Mouse (Mus musculus) common myeloid progenitor, adult 5-6 weeks (primary cell): ENCODE data around the gene Csf2rb2. TPM values are rescaled to one million over a fixed set of nuclear protein-coding genes. Genes with fewer than 3 reads are reported as not detected.
"Not testable (repeated sequence)": the region's sequence is repeated elsewhere in the genome, so short reads cannot be mapped to it uniquely, and the experiment has no call there.

Experiments used
- ATAC-seq: replicated peaks from 2 replicates; pipeline ENCODE4 v1.8.0; 2016; ENCODE audit warnings: low read depth, mild to moderate bottlenecking, moderate TSS enrichment, inconsistent platforms; ENCODE audit not compliant: poor library complexity, severe bottlenecking
- total RNA-seq: library from RNA; stranded (forward); fragments of 200-1000, 187-1606 nt; gene quantifications from 2 replicates; pipeline ENCODE4 v1.2.3, GENCODE M21; 2017

Gene Csf2rb2
- total RNA-seq, 1 experiment from 2014 or later = 1.2 TPM

DNA sequence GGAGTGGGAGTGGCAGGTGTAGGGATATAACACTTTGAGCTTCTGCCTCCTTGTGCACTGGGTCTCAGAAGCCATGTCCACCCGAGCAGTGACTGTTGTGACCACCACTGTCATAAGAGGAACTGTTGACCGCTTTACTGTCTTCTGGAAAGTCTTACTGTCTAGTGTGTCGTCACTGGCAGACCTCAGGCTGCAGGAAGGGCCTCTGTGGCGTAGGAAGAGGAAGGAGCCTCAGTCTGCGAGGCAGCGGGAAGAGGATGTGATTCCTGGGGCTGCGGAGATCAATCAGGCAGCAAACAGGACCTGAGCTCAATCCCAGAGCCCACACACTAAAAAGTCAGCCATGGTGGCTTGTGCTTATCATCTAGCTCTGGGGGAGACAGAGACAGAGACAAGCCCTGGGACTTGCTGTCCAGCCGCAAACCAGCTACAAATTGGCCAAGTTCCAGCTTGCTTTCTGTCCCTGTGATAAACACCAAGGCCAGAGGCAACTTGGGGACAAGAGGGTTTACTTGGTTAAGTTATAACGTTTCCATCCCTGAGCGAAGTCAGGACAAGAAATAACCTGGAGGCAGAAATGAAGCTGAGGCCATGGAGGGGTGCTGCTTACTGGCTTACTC, 47.2 kb downstream of the Csf2rb2 start:
- peak; percentile 79 for ATAC-seq

DNA sequence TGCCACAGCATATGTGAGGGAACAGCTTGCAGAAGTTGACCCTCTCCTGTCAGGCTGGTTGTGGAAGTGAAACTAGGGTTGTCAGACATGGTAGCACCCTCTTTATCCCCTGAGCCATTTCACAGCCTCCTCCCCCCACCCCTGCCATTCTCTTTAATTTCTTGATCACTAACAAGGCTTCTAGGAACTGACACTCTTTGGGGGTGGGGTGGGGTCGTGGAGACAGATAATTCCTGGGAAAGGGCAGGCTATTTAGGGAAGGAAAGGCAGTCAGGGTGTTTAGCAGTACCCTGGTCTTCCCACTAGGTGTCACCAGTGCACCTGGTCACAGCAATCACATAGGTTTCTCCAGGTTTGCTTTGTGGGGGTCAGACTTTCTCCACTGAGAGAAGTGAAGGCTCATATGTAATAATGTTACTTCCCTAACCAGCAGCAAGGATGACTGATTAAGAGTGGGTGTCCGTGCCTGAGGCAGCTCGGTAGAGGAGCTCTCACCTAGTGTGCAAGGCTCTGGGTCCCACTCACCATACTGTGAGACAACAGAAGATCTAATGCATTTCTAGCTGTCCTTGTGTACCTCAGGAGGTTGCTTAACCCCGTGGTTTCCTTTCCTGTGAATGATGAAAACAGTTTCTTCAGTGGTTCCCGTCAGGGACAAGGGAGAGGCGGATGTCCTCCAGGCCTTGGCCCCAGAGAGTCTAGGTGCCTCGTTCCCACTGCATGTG, 48.0 kb downstream of the Csf2rb2 start:
- peak; percentile 62 for ATAC-seq

DNA sequence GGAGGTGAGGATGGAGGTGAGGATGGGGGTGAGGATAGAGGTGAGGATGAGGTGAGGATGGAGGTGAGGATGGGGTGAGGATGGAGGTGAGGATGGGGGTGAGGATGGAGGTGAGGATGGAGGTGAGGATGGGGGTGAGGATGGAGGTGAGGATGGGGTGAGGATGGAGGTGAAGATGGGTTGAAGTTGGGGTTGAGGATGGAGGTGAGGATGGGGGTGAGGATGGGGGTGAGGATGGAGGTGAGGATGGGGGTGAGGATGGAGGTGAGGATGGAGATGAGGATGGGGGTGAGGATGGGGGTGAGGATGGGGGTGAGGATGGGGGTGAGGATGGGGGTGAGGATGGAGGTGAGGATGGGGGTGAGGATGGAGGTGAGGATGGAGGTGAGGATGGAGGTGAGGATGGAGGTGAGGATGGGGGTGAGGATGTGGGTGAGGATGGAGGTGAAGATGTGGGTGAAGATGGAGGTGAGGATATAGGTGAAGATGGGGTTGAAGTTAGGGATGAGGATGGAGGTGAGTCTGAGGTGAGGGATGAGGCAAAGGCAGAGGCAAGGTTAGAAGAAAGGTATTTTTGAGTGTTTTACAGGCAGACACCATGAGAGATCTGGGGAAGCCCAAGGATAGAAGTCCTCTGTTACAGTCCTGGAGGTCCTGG, 48.8 kb downstream of the Csf2rb2 start:
- ATAC-seq = not testable (repeated sequence)

DNA sequence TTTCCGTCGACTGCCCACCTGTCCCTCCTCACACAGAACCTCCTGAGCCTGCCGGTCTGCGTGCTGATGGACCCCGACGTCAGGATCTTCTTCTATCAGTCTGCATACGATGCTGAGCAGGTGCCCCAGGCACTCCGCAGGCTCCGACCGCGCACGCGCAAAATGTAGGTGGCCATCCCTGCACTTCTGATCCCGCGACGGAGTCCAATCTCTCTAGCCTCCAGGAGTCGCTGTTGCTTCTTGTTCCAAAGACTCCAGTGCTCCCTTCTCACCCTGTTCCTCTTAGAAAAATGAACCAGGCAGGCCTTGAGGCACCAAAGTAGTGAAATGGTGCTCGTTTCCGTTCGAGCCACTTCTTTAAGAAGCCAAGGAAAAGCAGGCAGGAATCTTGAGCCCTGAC, 50.8 kb downstream of the Csf2rb2 start:
- ATAC-seq = no peak

DNA sequence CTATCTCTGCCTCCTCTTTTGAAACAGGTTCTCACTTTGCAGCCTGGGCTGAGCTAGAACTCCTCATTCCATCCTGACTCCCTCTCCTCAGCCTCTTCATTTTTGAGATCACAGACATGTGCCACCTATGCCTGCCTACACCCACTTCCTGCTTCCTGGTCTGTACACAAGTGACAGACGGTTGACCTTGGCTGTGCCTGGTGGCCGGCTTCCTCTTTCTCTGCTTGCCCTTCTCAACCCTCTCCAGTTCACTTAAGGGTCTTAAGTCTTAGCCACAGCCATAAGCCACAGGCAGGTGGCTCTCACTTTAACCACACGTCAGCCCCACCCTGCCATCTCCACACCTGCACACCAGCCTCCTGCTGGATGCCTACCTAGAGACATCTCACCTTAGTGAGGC, 57.1 kb downstream of the Csf2rb2 start:
- ATAC-seq = peak; percentile 61

DNA sequence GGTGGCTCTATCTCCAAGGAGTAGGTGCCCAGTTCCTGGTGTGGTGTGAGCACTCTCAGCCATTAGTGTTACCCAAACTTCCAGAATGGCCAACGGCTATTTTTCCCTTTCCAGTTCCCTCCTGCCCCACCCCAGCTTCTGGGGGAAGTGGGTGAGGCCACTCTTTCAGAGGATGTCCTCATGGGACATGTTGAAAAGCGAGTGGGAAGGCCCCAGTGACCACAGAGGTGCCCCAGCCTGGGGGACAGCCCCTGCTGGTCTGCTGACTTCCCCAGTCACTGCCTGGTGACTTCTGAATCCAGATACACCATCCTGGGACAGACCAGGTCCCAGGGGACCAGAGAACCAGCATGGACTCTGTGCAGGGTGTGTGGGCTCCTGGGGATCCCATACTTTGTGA, 57.9 kb downstream of the Csf2rb2 start:
- ATAC-seq = no peak; the same call in 1 of the 2 replicates

DNA sequence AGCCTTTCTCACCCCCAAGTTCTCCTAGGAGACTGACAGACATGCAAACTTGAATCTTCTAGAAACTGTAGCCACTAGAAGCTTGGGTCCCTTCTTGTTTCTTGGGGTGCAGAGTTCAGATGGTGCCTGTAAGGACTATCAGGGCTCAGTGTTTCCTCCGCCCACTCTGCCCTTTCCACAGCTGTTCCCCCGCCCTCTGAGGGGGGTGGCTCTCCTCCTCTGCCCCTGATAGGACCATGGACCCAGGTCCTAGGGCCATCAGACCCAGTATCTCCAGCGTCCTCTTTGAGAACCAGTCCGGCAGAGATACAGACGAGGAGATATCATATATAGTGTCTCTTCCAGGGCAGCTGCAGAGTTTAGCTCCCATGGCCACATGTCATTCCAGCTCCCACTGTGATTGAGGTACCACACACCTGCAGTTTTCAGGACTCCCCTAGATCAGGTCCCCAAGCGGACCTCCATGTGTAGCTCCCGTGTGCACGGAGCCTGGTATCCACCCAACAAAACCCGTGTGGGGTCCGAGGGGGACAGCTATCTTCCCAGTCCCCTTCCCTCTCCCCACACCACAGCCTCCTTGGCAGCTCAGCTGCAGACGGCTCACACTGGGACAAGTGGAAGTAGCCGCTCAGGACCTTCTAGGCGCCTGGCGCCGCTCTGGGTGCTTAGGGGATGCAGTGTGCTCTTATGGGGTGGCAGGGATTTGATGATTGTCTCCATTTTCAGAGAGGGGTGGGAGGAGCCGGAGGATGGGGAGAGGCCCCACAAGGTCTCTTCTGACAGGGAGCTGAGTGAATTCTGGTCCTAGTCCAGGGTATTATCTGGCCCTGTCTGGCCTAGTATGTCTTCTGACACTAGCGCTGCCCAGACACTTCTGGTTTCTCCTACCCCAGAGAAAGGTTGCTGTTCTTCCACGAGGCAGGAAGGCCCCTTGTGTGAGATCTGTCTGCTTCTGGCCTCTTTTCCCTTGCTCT, 59.1 kb downstream of the Csf2rb2 start:
- no peak for ATAC-seq

DNA sequence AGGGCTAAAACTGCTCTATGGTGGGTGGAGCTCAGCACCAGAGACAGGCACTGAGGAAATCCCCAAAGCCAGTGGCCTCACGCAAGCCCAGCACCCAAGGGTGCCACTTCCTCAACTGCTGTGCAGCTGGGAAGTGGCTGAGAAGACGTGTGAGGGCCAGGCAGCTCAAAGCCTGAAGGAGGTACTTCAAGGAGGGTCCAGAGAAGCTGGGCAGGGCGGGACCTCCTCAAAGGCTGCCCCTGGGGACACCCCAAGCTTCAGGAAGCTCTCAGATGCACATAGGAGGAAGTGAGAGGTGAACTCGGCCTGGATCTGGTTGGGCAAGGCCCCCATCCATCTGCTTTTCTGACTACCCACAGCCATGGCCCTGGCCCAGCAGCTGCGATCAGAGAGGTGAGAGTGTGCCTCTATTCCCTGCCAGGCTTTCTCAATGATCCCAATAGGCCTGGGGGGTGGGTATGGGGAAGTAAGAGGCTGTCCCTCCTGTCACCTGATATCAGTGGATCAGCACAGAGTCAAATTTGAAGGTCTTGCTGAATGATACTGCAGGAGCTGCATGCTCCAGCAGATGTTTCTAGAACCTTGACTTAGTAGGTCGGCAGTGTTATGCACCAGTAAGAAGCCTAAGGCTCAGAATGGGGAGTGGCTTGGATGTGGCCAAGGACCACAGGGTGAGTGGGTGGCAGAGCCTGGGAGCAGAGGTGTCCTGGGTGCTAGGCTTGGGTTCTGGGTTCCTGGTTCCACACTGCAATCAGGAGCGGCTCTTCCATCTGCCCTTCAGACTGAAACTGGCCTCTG, 60.6 kb downstream of the Csf2rb2 start, which contains the start of gene Ncf4:
Gene Ncf4, plus strand, starts transcription at position 107 of the 798 bp plus-strand sequence.
- ATAC-seq = peak; percentile 75

DNA sequence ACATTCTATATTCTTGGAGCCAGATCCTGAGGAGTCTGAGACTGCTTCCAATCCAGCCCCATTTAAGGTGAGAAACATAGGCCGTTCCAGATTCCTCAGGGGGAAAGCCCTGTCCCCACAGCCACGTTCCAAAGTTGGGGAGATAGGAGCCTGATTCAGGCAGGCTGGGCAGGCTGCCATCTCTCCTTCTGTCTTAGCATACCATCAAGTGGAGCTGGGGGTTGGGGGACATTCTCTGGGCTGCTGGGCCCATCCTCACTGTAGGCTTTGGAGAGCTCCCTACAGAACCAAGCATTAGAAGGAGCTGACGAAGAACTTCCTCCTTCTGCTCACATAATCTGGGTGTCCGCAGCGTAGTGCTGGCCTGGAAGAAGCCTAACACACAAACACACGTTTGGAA, 61.7 kb downstream of the Csf2rb2 start:
- ATAC-seq = no peak

DNA sequence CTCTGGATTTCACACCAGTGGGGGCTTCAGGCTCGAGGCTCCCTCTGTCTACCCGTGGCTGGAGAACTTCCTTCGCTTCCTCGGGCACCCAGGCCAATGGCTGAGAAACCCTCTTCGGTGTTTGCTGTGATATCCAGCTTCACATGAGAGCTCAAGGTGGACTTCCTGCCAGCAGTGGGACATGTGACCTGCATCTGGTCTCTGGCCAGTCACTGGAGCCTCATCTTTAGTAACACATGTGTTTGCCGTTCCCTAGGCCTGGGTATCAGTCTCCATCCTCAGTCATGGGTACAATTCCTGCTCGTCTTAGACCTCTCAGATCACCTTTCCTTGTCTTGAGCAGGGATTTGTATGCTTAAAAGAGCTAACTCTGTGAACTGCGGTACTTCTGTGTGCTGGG, 62.5 kb downstream of the Csf2rb2 start:
- no peak for ATAC-seq

DNA sequence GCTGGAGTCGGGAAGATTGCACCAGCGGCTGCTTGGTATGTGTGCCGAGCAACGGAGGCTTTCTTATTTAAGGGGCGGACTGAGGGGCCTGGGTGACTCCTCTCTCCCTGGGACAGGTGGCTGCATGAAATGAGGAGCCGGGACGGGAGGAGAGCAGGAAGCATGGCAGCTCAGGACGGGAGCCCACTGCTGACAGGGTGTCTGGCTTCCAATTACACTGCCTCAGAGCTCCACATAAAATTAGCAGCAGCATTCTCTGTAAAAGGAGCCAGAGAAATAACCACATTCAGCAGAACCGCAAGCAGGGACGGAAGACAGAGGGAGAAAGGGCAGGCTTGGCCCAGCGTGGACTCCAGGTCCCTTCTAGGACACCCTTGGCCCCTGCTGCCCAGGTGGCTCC, 64.2 kb downstream of the Csf2rb2 start:
- ATAC-seq = no peak

DNA sequence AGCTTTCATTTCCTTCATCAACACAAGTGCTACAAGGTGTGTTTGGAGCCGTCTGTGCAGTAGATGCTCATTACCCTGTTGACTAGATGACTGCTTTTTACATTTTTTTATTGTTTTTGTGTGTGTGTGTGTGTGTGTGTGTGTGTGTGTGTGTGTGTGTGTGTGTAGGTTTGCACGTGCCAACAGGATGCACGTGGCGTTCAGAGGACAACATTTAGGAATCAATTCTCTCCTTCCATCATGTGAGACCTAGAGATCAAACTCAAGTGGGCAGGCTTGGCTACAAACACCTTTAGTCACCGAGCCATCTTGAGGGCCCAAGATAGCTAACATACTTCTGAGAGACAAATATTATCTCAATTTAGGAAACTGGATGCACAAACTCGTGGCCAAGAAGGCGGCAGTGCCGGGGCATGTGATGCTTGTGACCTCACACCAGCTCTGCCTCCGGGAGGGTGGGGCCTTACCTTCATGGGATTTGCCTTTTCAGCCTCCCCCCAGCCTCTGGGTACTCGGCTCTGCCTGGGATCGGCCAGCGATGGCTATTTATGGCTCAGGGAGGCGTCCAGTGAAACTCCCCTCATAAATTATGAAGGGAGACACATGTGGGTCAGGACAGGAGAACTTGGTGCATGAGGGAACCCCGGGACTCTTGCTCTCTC, 65.4 kb downstream of the Csf2rb2 start:
- no peak for ATAC-seq

DNA sequence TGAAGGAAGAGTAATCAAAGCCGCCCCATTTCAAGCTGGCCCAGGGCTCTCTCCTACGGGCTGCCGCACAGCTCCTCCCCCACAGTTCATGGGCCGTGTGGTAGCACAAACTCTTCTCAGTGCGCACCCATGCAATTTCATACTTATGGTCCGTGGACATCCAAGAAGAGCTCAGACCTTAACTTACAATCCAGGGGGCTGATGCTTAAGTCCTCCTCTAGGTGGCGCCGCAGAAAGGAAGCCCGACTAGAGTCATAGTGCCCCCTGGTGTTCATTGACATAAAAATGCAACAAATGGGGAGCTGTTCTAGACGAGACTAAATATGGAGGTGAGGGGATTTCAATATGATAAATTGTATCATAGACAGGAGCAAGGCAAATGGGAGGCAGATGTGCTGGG, 66.1 kb downstream of the Csf2rb2 start:
- ATAC-seq = peak; percentile 81

DNA sequence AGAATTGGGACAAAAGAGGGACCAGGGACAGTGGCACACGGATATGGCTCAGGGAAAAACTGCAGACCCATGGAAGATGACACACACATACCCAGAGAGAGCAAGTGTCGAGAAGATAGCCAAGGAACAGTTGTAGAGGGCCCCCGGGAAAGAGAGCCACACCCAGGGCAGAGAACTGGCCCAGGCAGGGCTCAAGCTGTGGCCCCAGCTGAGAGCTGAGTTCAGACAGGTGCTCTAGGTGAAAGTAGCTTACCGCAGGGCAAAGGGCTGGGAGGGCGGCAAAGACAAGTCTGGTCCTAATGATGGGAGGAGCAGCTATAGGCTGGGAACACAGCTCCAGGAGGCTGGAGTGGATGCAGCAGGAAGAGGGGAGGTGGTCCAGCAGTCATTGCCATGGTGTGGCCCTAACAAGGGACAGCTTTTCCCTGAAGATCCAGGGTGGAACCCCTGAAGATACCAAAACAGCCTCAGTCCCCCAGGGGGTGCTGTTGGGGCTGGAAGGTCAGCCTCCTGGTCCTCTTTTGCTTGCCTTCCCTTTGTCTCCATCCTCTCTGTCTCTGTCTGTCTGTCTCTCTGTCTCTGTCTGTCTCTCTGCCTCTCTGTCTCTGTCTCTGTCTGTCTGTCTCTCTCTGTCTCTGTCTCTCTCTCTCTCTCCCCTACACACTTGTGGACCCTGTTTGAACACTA, 70.6 kb downstream of the Csf2rb2 start:
- no peak for ATAC-seq
